Mouse (Mus musculus): ENCODE measurements around the gene Gm42674.

The Gm42674 gene

GRCm38 (mm10) chr3:90601486-90602110 lies at the start of gene Gm42674:
Gm42674 (plus strand) TSS chr3:90601904.
- DNase-seq: no peak

DNA sequence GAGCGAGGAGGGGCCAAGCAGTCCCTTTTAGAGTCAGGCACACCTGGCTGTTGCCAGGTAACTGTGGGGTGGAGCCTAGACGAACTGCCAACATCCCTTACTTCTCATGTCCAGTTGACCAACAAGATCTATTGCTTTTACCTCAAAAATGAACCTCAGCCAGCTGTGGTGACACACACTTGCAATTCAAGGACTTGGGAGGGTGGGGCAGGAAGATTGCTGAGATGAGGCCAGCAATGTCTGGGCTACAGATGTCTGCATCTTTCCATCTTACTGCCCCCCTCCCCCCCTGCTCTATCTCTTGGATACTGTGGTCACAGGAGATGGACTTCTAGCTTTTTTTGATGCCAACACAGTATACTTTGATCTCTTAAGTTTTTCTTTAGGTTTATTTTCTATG lies 49.5 kb upstream of the Gm42674 start:
- no peak for DNase-seq

DNA sequence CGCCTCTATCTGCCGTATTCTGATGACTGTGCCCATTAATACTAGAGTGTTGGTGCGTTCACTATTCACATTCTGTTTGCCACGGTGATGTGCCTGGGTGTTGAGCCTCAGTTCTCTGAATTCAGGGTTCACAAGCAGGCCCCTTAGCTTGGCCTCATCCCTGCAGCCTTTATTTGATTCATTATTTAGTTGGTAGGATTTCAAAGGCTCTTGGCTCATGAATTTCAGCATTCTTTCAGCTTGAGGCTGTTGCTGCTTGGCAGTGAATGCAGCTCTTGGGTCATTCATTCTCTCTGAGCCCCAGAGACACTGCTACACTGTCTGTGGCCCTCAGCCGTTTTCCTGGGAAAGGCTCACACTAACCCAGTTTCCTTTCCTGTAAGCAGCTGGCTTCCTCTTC lies 45.8 kb upstream of the Gm42674 start:
- no peak for DNase-seq

GRCm38 (mm10) chr3:90560008-90560628 lies 41.6 kb upstream of the Gm42674 start, which contains the start of gene S100a3:
S100a3 (plus strand) TSS chr3:90560578.
- DNase-seq: no peak

- DNase-seq: no peak
Measured at GRCm38 (mm10) chr3:90574691-90575090, 27.0 kb upstream of the Gm42674 start.

DNA sequence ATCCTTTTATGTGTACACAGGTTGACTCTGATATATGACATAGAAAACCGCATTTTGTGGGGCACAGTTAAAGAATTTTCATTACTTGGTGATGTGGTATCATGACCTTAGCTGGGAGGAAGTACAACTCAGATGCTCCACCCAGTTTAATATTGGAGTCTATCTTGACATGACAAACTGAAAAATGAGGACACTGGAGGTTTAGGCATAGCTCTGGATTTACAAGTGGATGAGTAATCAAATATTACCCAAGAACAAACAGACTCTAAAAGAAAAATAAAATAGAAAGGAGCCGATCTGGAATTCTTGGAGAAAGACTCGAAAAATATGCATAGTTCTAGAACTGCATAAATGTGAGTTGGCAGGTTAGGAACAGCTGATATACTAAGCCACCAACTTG lies 26.4 kb upstream of the Gm42674 start:
- DNase-seq: no peak

DNA sequence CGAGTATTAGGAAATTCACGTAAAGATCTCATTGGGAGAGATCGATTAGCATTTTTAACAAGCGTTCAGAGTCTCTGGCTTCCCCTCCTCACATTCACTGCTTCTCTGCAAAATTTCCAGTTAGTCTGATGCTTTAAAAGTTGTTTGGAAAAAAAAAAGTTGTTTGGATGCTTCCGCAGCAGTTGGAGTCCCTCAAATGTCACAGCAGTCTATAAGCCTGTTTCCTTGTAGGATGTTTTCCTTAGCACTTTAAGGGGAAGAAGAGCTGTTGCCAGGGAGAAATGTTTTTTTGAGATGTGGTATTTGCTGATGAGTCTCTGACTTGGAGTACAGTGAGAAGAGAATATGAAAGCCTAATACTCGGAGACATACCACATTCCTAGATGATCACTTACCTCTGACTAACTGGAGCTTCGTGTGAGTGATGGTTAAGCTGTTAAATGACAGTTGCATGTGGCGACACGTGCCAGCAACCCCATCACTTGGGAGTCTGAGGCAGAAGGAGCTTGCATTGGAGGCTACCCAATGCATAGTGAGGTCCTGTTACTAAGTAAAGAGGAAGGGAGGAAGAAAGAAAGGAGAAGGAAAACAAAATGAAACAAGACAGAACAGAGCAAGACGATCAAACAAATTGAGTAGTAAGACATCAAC lies 25.2 kb upstream of the Gm42674 start:
- DNase-seq: no peak

DNA sequence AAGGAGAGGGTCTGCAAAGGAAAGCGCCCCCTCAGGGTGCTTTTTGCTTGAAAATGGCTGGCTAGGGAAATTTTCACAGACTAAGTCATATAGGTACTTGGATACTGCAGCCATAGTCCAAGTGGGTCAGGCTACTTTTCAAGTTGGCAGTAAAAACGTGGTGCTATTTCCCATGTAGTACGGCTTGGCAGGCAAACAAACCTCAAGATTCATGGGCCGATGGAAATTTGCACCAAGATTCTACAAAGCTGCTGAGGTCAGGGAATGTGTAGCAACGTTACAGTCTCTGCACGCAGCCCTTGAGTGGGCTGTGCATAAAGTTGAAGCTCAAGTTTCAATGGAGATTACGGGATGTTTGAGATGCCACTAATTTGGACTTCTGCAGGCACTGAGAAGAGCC lies 22.3 kb upstream of the Gm42674 start:
- no peak for DNase-seq

GRCm38 (mm10) chr3:90581141-90581540 lies 20.6 kb upstream of the Gm42674 start:
- DNase-seq: no peak

DNA sequence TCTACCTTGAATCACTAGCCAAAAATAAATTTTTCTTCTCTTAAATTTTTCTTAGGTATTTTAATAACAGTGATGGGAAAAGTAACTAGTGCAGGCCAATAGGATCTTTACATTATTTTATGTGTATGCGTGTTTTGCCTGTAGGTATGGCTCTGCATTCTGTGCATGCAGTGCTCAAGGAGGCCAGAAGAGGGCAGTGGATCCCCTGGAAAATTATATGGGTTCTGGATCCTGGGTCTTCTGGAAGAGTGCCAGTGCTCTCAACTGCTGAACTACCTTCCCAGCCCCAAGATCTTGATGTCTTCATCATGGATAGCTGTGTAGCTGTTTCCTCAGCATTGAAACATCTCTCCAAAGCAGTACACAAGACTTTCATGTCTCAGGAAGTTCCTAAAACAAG lies 19.5 kb upstream of the Gm42674 start:
- DNase-seq: peak; percentile 22

DNA sequence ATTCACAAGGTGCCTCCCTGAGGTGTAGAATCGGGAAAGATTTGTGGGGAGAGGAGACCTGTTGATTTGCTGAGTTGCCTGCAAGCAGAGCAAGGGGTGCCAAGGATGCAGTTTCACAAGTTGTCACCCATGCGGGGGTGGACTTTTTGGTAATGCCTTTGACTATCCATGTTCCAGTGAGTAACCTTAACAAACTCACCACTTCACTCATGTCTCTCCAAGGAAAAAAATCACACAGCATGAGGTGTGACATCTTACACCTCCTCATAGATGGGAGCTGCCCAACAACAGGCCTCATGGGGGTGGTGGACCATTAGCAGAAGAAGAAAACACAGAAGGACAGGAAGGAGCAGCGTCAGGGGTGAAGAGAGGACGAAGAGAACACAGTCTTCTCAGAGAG lies 19.1 kb upstream of the Gm42674 start:
- DNase-seq: no peak

DNA sequence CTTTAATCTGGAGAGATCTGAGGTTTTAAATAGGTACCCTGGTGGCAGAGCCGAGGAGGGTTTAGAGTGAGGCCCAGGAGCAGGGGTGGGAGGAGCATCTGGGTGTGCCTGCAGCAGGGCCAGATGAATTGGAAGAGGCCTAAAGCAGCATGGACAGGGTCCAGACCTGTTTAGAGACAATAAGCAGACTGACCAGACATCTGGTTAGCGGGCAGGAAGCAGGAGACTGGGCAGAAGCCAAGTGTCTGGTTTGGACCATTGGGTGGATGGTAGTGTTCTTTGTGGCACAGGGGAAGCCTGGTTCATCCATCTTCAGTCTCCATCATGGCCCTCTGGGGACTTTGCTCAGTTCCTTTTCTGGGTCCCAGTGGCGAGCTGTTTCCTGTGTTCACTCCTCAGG lies 17.8 kb upstream of the Gm42674 start:
- DNase-seq: no peak

DNA sequence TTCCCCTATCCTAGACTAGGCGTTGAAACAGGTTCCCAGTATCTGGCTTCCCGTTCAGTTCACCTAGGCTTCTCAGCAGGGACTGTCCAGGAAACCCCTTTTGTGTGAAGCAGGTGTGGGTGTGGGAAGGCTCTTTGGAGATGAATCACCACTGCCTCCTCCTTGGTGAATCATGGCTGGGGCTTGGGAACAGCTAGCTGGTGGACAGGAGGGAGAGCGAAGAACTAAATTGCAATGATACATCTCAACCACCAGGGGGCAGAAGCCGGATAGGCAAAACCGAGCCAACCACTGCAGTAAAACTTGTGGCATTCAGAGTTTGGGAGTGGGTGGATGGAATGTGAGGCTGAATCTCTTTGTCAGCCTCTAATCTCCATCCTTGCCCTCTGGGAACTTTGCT lies 16.1 kb upstream of the Gm42674 start:
- peak; percentile 37 for DNase-seq

DNA sequence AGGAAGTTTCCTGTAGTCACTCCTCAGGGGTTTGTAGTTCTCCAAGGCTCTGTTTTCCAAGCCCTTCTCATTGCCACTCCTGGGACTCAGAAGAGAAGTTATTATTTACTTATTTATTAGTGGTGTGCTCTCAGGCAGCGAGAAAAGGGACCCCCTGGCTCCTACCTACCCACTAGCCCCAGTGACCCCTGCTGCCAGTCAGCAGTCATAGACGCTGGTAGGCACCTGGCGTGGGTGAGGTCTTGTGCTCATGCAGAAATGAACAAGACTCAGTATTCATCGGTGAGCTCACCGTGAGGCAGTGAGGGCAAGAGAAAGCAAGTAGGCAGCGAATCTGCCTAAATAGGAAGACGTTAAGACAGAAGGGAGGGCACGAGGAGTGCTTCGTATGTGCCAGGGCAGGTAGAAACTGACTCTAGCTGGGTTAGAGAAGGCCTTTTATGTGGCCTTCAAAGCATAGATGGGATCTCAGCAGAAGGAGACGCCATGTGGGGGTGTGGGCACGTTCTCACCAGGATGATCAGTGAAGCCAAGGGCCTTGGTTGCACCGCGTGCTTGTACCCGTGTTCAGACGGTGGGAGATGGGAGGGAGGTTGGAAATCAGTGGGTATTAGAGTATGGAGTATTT lies 15.6 kb upstream of the Gm42674 start:
- no peak for DNase-seq

DNA sequence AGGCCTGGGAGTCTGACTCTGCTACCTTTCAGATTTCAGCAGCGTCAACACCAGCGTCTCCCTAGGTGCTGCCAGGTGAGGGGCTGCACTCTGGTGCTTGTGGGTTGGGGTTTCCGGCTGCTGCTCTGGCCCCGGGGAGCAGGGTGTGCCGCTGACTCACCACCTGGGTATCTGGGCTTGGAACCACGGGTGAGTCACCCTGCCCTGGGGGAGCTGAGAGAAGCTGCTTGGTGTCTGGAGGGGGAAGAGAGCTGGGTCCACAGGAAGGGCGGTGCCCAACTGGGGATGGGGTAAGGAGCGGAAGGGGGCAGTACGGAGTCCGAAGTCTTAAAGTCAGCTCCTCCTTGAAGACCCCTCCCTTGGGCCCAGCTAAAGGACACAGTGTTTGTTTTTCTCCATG lies 14.8 kb upstream of the Gm42674 start:
- DNase-seq: no peak

GRCm38 (mm10) chr3:90587361-90588101 lies 14.2 kb upstream of the Gm42674 start:
- no peak for DNase-seq

GRCm38 (mm10) chr3:90589390-90589789 lies 12.3 kb upstream of the Gm42674 start:
- no peak for DNase-seq

GRCm38 (mm10) chr3:90589947-90590346 lies 11.8 kb upstream of the Gm42674 start, which contains the start of gene S100a2:
S100a2 (plus strand) TSS chr3:90590247.
- DNase-seq: no peak

GRCm38 (mm10) chr3:90594466-90594865 lies 7.2 kb upstream of the Gm42674 start:
- DNase-seq: no peak

DNA sequence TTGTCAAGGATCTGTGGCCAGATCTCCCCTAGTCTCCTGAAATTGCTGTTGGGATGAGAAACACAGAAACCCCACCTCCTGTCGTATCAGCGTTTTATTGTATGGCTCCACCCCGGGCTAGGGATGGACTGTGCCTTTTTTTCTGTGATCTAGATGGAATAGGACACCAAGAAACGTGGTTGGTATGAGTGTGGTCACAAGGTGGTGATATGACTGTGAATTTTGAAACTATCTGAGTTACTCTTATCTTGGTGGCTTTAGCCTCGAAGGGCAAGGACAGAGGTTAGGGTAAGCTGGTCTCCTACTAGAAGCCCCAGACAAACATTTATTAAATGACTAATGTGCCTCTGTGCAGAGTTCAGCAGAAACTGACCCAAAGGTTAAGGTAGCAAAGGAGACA lies 6.1 kb upstream of the Gm42674 start:
- DNase-seq: no peak

- DNase-seq: no peak
Measured at GRCm38 (mm10) chr3:90596810-90597209, 4.9 kb upstream of the Gm42674 start.

DNA sequence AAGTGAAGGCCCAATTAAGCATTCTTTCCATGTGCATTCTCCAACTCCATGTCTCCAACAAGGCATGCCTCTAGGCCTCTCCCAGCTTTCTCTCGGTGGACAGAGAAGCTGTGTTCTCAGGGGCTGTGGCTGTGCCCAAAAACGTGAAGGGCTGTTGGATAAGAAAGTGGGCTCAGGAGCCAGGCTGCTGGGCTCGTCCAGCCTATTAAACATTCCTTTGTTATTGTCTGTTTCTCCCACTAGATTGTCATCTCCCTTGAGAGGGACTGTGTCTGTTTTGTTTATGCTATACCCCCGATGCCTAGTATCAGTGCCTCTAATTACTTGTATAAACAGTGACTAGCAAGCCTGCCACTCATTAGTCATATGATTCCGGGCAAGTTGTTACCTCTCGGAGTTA lies 4.0 kb upstream of the Gm42674 start:
- no peak for DNase-seq

GRCm38 (mm10) chr3:90598212-90598611 lies 3.5 kb upstream of the Gm42674 start:
- DNase-seq: no peak

All from right cerebral cortex, postnatal 4 days (tissue).